Mouse (Mus musculus) forebrain, embryonic 11.5 days (tissue): ENCODE data around the gene Rita1. TPM values are rescaled to one million over a fixed set of nuclear protein-coding genes. Genes with fewer than 3 reads are reported as not detected.

Experiments
- ATAC-seq: fragments of 200-750 bp; cut with Nextera tagmentation; replicated peaks from 2 replicates; pipeline ENCODE4 v1.8.0; 2017; ENCODE audit warnings: moderate TSS enrichment; ENCODE audit not compliant: low FRiP score
- DNase-seq: peaks from one replicate; pipeline ENCODE4 v3.0.0-alpha.2; 2017; ENCODE audit warnings: low spot score
- H3K27ac ChIP-seq: fragments of 300-500 bp; sonication (generic); 2 replicates; pipeline ENCODE4 v1.5.1; 2014; ENCODE audit warnings: low read depth, low read length
- H3K27me3 ChIP-seq: fragments of 300-500 bp; sonication (generic); 2 replicates; pipeline ENCODE4 v1.6.1; 2014; ENCODE audit warnings: mild to moderate bottlenecking, low read length, mixed read lengths; ENCODE audit not compliant: control insufficient read depth, insufficient read depth
- H3K36me3 ChIP-seq: fragments of 300-500 bp; sonication (generic); 2 replicates; pipeline ENCODE4 v1.6.1; 2014; ENCODE audit warnings: mild to moderate bottlenecking, low read length, moderate library complexity, mixed read lengths; ENCODE audit not compliant: control insufficient read depth, insufficient read depth
- H3K4me1 ChIP-seq: fragments of 300-500 bp; sonication (generic); replicated peaks from 2 replicates; pipeline ENCODE4 v1.6.1; 2014; ENCODE audit warnings: low read length, mixed read lengths; ENCODE audit not compliant: control insufficient read depth, insufficient read depth
- H3K4me2 ChIP-seq: fragments of 300-500 bp; sonication (generic); 2 replicates; pipeline ENCODE4 v1.6.1; 2014; ENCODE audit warnings: low read depth, mild to moderate bottlenecking, low read length, moderate library complexity, mixed read lengths; ENCODE audit not compliant: severe bottlenecking
- H3K4me3 ChIP-seq: fragments of 300-500 bp; sonication (generic); 2 replicates; pipeline ENCODE4 v1.5.1; 2014; ENCODE audit warnings: low read depth, low read length
- H3K9ac ChIP-seq: fragments of 300-500 bp; sonication (generic); 2 replicates; pipeline ENCODE4 v1.6.1; 2014; ENCODE audit warnings: low read length
- H3K9me3 ChIP-seq: fragments of 300-500 bp; sonication (generic); 2 replicates; pipeline ENCODE4 v1.6.1; 2016; ENCODE audit warnings: low read length, mixed read lengths; ENCODE audit not compliant: control insufficient read depth
- WGBS: fragments of 180-500 bp; shearing (Covaris S2); extraction: QIAGEN DNeasy Blood & Tissue Kit; methylation state at CpG from one replicate; pipeline ENCODE4 v1.1.7; 2014; 5-methylcytosine and 5-hydroxymethylcytosine counted together
- polyA plus RNA-seq: library from polyadenylated mRNA; unstranded; fragments of >200 nt; fragmentation: Nextera tagmentation; extraction: Ambion mirVana; gene quantifications from 2 replicates; pipeline ENCODE4 v1.2.1, GENCODE M21; 2014

The Rita1 gene
- polyA plus RNA-seq, 1 experiment from 2014 or later = 10.2 TPM

DNA sequence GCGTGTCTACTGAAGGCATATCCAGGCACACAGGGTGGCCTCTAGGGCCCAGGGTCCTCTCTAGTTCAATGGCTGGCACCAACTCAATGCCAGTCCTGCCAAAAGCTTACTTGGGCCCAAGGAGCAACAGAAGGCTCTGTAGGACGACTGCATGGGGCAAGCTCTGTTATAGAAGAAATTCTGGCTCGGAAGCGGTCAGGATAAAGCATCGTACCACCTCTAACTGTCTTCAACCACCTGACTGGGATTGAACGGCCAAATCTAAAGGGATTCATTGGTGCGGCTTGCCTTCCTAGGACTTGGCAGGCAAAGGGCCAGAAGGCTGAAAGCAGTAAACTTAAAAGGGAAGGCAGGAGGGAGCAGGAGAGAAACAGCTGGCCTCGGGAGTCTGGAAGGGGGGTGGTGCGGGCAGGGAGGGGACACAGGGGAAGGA lies 44.0 kb downstream of the Rita1 start:
- Histone ChIP-seq H3K4me1 (peaks cover 39% of the 10 kb centered on the region), H3K4me2 (no peak overlapping the region), H3K27me3 (no peaks in the 10 kb centered on the region), H3K27ac (no peak overlapping the region), H3K9ac (0 out of 2 replicates have a peak overlapping the region, but pooled peaks have one; percentile 14), H3K4me3 (no peak overlapping the region), H3K9me3 (no peaks in the 10 kb centered on the region), H3K36me3 (no peaks in the 10 kb centered on the region)
- ATAC-seq = no peak
- DNase-seq = no peak
- 68% methylated on average over 9 of the region's 9 CpGs for WGBS

DNA sequence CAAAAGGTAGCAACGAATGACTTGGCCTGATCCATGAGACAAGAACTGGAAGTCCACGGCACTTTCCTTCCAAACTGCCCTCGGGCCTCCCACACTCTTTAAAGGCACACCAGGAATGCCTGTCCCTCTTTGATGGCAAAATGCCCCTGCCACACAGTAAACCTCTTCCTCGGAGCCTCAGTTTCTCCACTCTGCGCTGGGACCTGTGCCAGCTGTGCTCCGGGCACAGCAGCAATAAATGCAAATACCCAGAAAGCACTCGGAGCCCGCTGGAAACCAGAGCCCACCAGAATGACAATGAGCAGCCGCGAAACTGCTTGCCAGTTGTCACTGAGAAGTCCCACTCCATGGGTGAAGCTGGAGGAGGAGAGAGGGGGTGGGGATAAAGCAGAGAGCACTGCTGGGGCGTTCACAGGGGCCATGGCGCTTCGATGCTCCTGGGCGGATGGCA lies 44.6 kb downstream of the Rita1 start:
- H3K27me3 ChIP-seq = no peaks in the 10 kb centered on the region
- peak overlapping the region; percentile 39; the same call in 1 of the 2 replicates for H3K9ac ChIP-seq
- peak overlapping the region; percentile 47 for H3K27ac ChIP-seq
- WGBS = 62% methylated on average over 14 of the region's 14 CpGs
- H3K4me2 ChIP-seq = no peak overlapping the region
- no peak for ATAC-seq
- peaks cover 39% of the 10 kb centered on the region for H3K4me1 ChIP-seq
- no peak for DNase-seq
- H3K36me3 ChIP-seq = no peaks in the 10 kb centered on the region
- H3K4me3 ChIP-seq = no peak overlapping the region
- H3K9me3 ChIP-seq = no peaks in the 10 kb centered on the region

DNA sequence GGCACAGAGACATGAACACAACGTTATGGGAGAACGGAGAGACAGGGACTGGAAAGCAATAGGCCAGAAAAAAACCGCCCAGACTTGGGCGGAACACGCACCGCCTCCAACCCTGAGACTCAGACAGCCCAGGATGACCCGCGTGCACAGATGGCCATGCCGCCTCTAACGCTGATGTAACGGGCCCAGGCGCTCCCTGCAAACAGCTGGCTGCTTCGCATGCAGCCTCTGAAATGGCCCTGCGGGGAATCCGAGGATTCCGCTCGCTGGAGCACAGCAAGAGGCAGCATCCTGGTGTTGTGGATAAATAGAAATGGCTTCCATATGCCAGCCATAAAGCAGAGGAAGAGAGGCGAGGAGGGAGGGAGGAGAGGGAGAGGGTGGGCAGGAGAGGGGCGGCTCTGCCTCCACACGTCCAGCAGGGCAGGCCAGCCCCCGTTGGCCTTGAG lies 45.1 kb downstream of the Rita1 start:
- WGBS = 19% methylated on average over 21 of the region's 21 CpGs
- DNase-seq (peak; percentile 76), ATAC-seq (peak; percentile 63)
- Histone ChIP-seq H3K36me3 (no peaks in the 10 kb centered on the region), H3K9ac (peak overlapping the region; percentile 39; the same call in 1 of the 2 replicates), H3K4me2 (no peak overlapping the region), H3K9me3 (no peaks in the 10 kb centered on the region), H3K27me3 (no peaks in the 10 kb centered on the region), H3K4me1 (peaks cover 39% of the 10 kb centered on the region), H3K27ac (peak overlapping the region; percentile 47), H3K4me3 (no peak overlapping the region)

DNA sequence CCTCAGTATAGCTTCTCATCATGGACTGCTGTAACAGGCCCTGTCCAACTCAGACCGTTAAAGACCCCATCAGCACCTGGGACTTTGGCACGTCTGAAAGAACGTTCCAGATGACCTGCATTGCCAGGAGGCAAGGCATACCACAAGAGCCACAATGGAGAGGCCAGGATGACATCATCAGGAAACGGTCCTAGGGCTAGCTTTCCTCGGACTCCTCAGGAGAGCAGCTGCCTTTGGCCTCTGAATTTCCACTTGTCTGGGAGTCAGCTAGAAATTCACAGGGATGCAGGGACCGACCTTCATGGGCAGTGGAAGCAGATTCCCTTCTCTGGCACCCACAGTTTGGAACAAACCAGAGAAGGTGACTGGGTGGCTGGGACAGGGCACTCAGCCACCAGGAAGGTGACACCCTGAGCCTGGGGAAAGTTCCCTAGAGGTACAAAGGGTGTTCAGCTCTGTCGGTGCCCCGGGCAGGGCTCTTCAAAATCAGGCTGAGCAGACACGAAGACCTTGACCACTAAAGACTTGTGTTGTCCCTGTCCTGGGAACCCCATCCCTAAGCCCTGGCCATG lies 45.6 kb downstream of the Rita1 start:
- no peaks in the 10 kb centered on the region for H3K36me3 ChIP-seq
- H3K4me2 ChIP-seq = no peak overlapping the region
- peaks cover 39% of the 10 kb centered on the region for H3K4me1 ChIP-seq
- no peak overlapping the region for H3K4me3 ChIP-seq
- H3K9me3 ChIP-seq = no peaks in the 10 kb centered on the region
- ATAC-seq = peak; percentile 28
- no peak for DNase-seq
- peak overlapping the region; percentile 27; the same call in 1 of the 2 replicates for H3K9ac ChIP-seq
- peak overlapping the region; percentile 47 for H3K27ac ChIP-seq
- H3K27me3 ChIP-seq = no peaks in the 10 kb centered on the region
- 45% methylated on average over 9 of the region's 9 CpGs for WGBS

GRCm38 (mm10) chr5:120566101-120566500 lies 46.3 kb downstream of the Rita1 start:
- DNase-seq (peak; percentile 63), ATAC-seq (peak; percentile 77)
- no peaks in the 10 kb centered on the region for H3K27me3 ChIP-seq
- H3K4me1 ChIP-seq = peaks cover 38% of the 10 kb centered on the region
- no peak overlapping the region for H3K4me2 ChIP-seq
- H3K4me3 ChIP-seq = no peak overlapping the region
- H3K27ac ChIP-seq = peak overlapping the region; percentile 47
- H3K9me3 ChIP-seq = no peaks in the 10 kb centered on the region
- WGBS = 31% methylated on average over 5 of the region's 5 CpGs
- H3K9ac ChIP-seq = peak overlapping the region; percentile 27; the same call in 1 of the 2 replicates
- H3K36me3 ChIP-seq = no peaks in the 10 kb centered on the region

GRCm38 (mm10) chr5:120565171-120565905 lies 47.1 kb downstream of the Rita1 start:
- Histone ChIP-seq H3K4me1 (peaks cover 39% of the 10 kb centered on the region), H3K27ac (peak overlapping the region; percentile 47), H3K9ac (peak overlapping the region; percentile 3; the same call in 1 of the 2 replicates), H3K9me3 (no peaks in the 10 kb centered on the region), H3K27me3 (no peaks in the 10 kb centered on the region), H3K36me3 (no peaks in the 10 kb centered on the region), H3K4me2 (no peak overlapping the region), H3K4me3 (no peak overlapping the region)
- WGBS = 42% methylated on average over 15 of the region's 15 CpGs
- DNase-seq (no peak), ATAC-seq (no peak)

DNA sequence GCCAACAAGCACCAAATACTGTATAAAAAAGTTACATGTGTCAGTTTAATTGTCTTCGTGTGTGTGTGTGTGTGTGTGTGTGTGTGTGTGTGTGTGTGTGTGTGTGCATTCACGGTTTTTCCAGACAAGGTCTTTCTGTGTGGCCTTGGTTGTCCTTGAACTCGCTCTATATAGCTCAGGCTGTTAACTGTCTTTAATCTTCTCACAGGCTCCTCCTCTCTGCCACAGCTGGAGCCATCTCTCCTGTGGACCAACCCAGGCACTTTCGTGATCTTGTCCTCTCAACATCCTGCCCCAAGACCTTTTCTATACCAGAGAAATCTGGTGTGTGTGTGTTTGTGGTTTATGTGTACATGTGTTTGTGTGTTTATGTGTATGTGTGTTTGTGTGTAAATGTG lies 48.5 kb downstream of the Rita1 start:
- Histone ChIP-seq H3K9me3 (no peaks in the 10 kb centered on the region), H3K27ac (no peak overlapping the region), H3K4me2 (no peak overlapping the region), H3K27me3 (no peaks in the 10 kb centered on the region), H3K4me1 (peaks cover 41% of the 10 kb centered on the region), H3K9ac (no peak overlapping the region), H3K36me3 (no peaks in the 10 kb centered on the region), H3K4me3 (no peak overlapping the region)
- no peak for ATAC-seq
- 62% methylated on average over 4 of the region's 4 CpGs for WGBS
- DNase-seq = no peak

- Histone ChIP-seq H3K36me3 (no peaks in the 10 kb centered on the region), H3K27me3 (no peaks in the 10 kb centered on the region), H3K9ac (no peak overlapping the region), H3K9me3 (no peaks in the 10 kb centered on the region), H3K27ac (no peak overlapping the region), H3K4me2 (no peak overlapping the region), H3K4me1 (peaks cover 36% of the 10 kb centered on the region), H3K4me3 (no peak overlapping the region)
- 64% methylated on average over 28 of the region's 28 CpGs for WGBS
- ATAC-seq = no peak
- DNase-seq = no peak
Observed at GRCm38 (mm10) chr5:120562956-120563913, 49.2 kb downstream of the Rita1 start.
